Mouse (Mus musculus): ENCODE measurements around the gene Spn. TPM values are rescaled to one million over a fixed set of nuclear protein-coding genes. Genes with fewer than 3 reads are reported as not detected.

The Spn gene
- total and polyA plus RNA-seq, 3 experiments, result 135 to 184 (median 169) TPM

DNA sequence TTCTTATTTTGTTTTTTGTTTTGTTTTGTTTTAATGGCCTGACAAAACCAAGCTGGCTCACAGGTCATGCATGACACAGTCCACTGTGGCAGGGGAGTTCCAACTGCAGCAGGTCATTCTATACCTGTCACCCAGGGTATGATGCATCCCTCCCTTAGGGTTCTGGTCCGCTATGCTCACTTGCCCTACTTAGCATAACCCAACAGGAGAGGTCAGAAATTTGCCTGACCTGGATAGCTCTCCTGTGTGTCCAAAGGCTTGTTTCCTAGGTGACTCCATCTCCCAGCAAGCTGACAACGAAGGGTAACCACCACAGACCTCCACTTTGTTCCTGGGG, 8.6 kb upstream of the Spn start:
- H3K9ac ChIP-seq (ENCODE audit: control insufficient read depth, low read depth, low read length, poor library complexity, severe bottlenecking), result no peak overlapping the region
- no peak overlapping the region for H3K27ac ChIP-seq (ENCODE audit: control insufficient read depth, low read depth, low read length)
- no peaks in the 10 kb centered on the region for H3K9me3 ChIP-seq (replicated peaks; ENCODE audit: insufficient read depth, low read length)
- DNase-seq (ENCODE audit: low read depth, low spot score), result no peak
- TF ChIP-seq GATA1 (IDR thresholded peaks at IDR 0.05; ENCODE audit: low read depth, low read length) (no peak), TCF12 (IDR thresholded peaks at IDR 0.05; ENCODE audit: low read depth, low read length) (no peak), USF1 (IDR thresholded peaks at IDR 0.05; ENCODE audit: low read depth, low read length) (no peak), MXI1 (IDR thresholded peaks at IDR 0.05; ENCODE audit: low read depth, low read length) (no peak), E2F4 (IDR thresholded peaks at IDR 0.05; ENCODE audit: borderline replicate concordance, low read depth, low read length) (no peak), ETS1 (IDR thresholded peaks at IDR 0.05; ENCODE audit: low read depth, low read length) (no peak), MEF2A (IDR thresholded peaks at IDR 0.05; ENCODE audit: extremely low read depth, insufficient replicate concordance, low read depth, low read length, poor library complexity, severe bottlenecking) (no peak), MAX (IDR thresholded peaks at IDR 0.05; ENCODE audit: low read length) (no peak), MAFK (IDR thresholded peaks at IDR 0.05; ENCODE audit: borderline replicate concordance, low read depth, low read length) (no peak), TBP (IDR thresholded peaks at IDR 0.05; ENCODE audit: low read depth, low read length) (no peak), HCFC1 (IDR thresholded peaks at IDR 0.05; ENCODE audit: low read depth, low read length) (no peak), RCOR1 (IDR thresholded peaks at IDR 0.05; ENCODE audit: low read depth, low read length) (no peak), SIN3A (IDR thresholded peaks at IDR 0.05; ENCODE audit: low read length) (no peak), CHD1 (IDR thresholded peaks at IDR 0.05; ENCODE audit: low read depth, low read length) (no peak), CTCF (IDR thresholded peaks at IDR 0.05 in 2 of 3, conservative IDR thresholded peaks at IDR 0.05 in 1 of 3; ENCODE audit: control insufficient read depth in 1 of 3, insufficient read depth in 1 of 3, low read depth in 2 of 3, low read length in 3 of 3, poor library complexity in 1 of 3, severe bottlenecking in 1 of 3) (no peak)
- no peaks in the 10 kb centered on the region for H3K27me3 ChIP-seq (ENCODE audit: control insufficient read depth in 1 of 2, insufficient read depth in 2 of 2, low read length in 2 of 2)
- H3K4me3 ChIP-seq (ENCODE audit: control insufficient read depth in 1 of 2, insufficient read depth in 1 of 2, low read depth in 2 of 2, low read length in 2 of 2), result no peak overlapping the region
- peaks cover 20 to 41% of the 10 kb centered on the region in 2 experiments for H3K4me1 ChIP-seq (ENCODE audit: control insufficient read depth in 1 of 2, insufficient read depth in 2 of 2, low read length in 2 of 2)
- H3K36me3 ChIP-seq (ENCODE audit: control insufficient read depth in 1 of 2, insufficient read depth in 2 of 2, low read length in 2 of 2), result peaks cover 0 to 37% of the 10 kb centered on the region in 2 experiments; a peak in 2 of 4 replicates
- no peaks in the 10 kb centered on the region for H3K79me2 ChIP-seq (ENCODE audit: control insufficient read depth, insufficient read depth, low read length, poor library complexity)

GRCm38 (mm10) chr7:127145387-127146266, 8.0 kb upstream of the Spn start:
- H3K36me3 ChIP-seq (ENCODE audit: control insufficient read depth in 1 of 2, insufficient read depth in 2 of 2, low read length in 2 of 2), result peaks cover 0 to 40% of the 10 kb centered on the region in 2 experiments; a peak in 2 of 4 replicates
- DNase-seq (ENCODE audit: low read depth, low spot score), result no peak
- H3K27ac ChIP-seq (ENCODE audit: control insufficient read depth, low read depth, low read length), result peak overlapping the region; percentile 26; the same call in 1 of the 2 replicates
- no peak overlapping the region for H3K4me3 ChIP-seq (ENCODE audit: control insufficient read depth in 1 of 2, insufficient read depth in 1 of 2, low read depth in 2 of 2, low read length in 2 of 2)
- no peaks in the 10 kb centered on the region for H3K9me3 ChIP-seq (replicated peaks; ENCODE audit: insufficient read depth, low read length)
- TF ChIP-seq MYB (IDR thresholded peaks at IDR 0.05; ENCODE audit: low read depth, low read length) (no peak), ZNF384 (IDR thresholded peaks at IDR 0.05; ENCODE audit: low read depth, low read length) (peak; percentile 72), MYC (IDR thresholded peaks at IDR 0.05; ENCODE audit: low read depth, low read length) (no peak), ZMIZ1 (IDR thresholded peaks at IDR 0.05; ENCODE audit: low read depth, low read length) (no peak), EP300 (IDR thresholded peaks at IDR 0.05; ENCODE audit: low read depth in 1 of 2, low read length in 2 of 2) (no peak), CTCF (IDR thresholded peaks at IDR 0.05 in 2 of 3, conservative IDR thresholded peaks at IDR 0.05 in 1 of 3; ENCODE audit: control insufficient read depth in 1 of 3, insufficient read depth in 1 of 3, low read depth in 2 of 3, low read length in 3 of 3, poor library complexity in 1 of 3, severe bottlenecking in 1 of 3) (no peak), USF1 (IDR thresholded peaks at IDR 0.05; ENCODE audit: low read depth, low read length) (no peak)
- no peaks in the 10 kb centered on the region for H3K79me2 ChIP-seq (ENCODE audit: control insufficient read depth, insufficient read depth, low read length, poor library complexity)
- H3K27me3 ChIP-seq (ENCODE audit: control insufficient read depth in 1 of 2, insufficient read depth in 2 of 2, low read length in 2 of 2), result no peaks in the 10 kb centered on the region
- no peak overlapping the region for H3K9ac ChIP-seq (ENCODE audit: control insufficient read depth, low read depth, low read length, poor library complexity, severe bottlenecking)
- H3K4me1 ChIP-seq (ENCODE audit: control insufficient read depth in 1 of 2, insufficient read depth in 2 of 2, low read length in 2 of 2), result peaks cover 22 to 45% of the 10 kb centered on the region in 2 experiments
